Mouse (Mus musculus) right cerebral cortex, adult 18-20 months (tissue): ENCODE measurements around the gene Supt4a.

Experiments
- DNase-seq: peaks from one replicate; pipeline ENCODE4 v3.0.0; 2022; ENCODE audit warnings: mixed read lengths

The Supt4a gene

DNA sequence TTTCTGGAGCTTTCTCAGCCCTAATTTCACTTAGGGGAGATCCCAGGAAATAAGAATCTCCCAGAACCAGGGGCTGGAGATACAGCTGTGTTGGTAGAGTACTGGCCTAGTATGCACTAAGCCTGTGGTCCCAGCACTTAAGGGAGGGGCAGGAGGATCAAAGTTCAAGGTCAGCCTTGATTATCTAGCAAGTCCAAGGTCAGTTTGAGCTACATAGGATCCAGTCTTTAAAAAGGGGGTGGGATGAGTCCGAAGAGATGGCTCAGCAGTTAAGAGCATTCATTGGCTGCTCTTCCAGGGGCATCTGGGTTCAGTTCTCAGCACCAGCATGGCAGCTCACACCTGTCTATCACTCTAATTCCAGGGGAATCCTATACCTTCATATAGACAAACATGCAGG lies 15.0 kb downstream of the Supt4a start:
- DNase-seq, result no peak

GRCm38 (mm10) chr11:87753255-87753654 lies 15.9 kb downstream of the Supt4a start:
- no peak for DNase-seq

GRCm38 (mm10) chr11:87753891-87754501 lies 16.6 kb downstream of the Supt4a start:
- no peak for DNase-seq

DNA sequence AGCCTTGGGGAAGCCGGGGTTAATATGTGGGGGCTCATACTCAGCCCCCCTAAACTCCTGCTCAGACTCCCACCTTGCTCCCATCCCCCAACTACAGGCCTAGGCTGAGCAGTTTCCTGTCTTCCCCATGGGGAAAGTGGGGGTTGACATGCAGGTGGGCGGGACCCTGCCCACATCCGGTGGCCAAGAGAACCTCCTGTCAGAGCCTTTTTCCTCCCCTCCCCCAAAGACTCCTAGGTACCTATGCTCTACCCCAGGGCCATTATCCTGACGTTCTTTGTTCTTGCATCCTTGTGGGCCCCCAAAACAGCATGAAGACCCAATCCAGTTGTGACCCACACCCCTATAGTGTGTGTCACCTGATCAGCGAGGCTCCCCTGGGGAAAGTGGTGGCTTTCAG lies 17.3 kb downstream of the Supt4a start:
- no peak for DNase-seq

DNA sequence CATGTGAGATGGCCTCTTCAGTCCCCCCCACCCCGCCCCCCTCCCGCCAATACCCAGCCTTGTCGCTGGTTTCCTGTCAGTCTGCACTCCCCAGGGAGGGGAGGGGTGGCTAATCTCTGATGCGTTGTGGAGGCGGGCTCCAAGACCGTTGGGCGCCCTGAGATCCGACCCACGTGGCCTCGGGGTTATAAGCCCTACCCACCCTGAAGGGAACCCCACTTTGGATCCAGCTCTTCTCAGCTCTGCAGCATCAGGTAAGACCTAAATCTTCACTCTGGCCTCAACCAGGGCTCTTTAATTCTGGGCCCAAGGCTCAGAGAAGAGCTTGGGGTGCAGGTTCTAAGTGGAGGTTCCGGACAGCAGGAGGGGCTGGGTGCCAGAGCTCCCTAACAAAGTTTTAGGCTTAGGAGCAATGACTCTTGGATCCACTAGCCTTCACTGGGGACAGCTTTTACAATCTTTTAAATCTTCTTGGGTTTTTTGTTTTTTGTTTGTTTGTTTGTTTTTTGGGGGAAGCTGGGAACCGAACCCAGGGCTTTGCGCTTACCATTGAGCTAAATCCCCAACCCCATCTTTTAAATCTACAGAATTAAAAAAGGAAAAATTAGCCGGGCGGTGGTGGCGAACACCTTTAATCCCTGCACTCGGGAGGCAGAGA lies 18.1 kb downstream of the Supt4a start:
- no peak for DNase-seq

- DNase-seq, result no peak
Observed at GRCm38 (mm10) chr11:87756251-87756820, 19.0 kb downstream of the Supt4a start.

GRCm38 (mm10) chr11:87757001-87757954 lies 19.9 kb downstream of the Supt4a start:
- no peak for DNase-seq

DNA sequence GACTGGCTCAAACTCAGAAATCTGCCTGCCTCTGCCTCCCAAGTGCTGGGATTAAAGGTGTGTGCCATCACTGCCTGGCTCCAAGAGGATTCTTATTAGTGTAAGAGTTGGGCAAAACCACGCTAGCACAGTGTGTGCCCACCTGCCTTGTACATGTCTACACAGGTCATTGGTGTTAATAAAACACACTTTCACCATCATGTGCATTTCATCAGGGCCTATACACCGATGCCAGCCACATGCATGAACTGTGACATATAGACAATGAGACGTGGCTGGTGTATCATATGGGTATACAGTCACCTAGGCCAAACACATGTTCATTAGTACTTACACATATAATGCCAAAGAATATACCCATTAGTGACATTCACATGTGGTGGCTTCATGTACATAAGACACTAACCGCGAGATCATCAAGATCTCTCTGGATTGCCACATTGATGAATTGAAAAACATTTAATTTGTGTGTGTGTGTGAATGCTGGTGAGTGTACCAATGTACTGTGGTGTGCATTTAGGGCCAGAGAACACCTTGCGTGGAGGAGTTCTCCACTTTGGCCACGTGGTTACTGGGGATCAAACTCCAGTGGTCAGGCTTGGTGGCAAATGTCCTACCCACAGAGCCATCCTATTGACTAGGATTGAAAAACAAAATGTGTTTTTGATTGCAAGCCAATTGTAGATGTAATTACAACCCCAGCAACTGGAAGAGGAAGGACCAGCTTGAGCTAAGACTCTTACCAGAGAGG lies 21.0 kb downstream of the Supt4a start:
- no peak for DNase-seq

GRCm38 (mm10) chr11:87758957-87759608 lies 21.7 kb downstream of the Supt4a start:
- no peak for DNase-seq

- peak; percentile 64 for DNase-seq
Observed at GRCm38 (mm10) chr11:87759609-87760005, 22.3 kb downstream of the Supt4a start.

- peak; percentile 87 for DNase-seq
Observed at GRCm38 (mm10) chr11:87760301-87761081, 23.1 kb downstream of the Supt4a start, which contains the start of gene Tspoap1. TSS of gene Tspoap1 (plus strand) at chr11:87760541.

GRCm38 (mm10) chr11:87761181-87761721 lies 23.9 kb downstream of the Supt4a start:
- DNase-seq, result no peak

- peak; percentile 42 for DNase-seq
Observed at GRCm38 (mm10) chr11:87761806-87762701, 24.7 kb downstream of the Supt4a start.

DNA sequence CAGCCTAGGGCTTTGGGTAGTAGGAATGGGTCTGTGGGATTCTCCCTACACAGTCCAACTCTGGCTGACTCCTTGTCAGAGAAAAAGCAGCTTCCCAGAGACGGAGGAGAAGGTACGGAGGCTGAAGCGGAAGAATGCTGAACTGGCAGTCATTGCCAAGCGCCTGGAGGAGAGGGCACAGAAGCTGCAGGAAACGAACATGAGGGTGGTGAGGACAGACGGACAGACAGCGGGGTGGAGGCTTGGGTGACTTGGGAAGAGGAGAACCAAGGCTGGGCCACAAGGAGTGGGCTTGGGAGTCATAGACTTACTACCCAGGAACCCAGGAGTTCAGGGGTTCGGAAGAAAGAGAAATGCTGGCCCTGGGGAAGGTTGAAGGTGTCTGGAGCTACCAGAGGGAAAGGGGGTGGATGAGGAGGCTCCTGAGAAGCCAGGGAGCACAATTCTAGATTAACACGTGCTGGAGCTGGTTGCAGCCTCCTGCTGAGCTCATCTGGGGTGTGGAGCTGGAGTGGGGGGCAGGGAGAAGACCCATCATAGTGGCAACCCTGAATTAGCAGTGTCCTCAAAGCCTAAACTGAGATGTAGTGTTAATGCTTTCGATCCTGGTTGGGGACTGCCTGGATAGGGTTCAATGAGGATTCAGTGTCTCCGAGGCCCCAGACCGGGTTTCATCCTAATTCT lies 25.5 kb downstream of the Supt4a start:
- DNase-seq, result peak; percentile 46

- peak; percentile 92 for DNase-seq
Observed at GRCm38 (mm10) chr11:87763511-87763987, 26.2 kb downstream of the Supt4a start.

DNA sequence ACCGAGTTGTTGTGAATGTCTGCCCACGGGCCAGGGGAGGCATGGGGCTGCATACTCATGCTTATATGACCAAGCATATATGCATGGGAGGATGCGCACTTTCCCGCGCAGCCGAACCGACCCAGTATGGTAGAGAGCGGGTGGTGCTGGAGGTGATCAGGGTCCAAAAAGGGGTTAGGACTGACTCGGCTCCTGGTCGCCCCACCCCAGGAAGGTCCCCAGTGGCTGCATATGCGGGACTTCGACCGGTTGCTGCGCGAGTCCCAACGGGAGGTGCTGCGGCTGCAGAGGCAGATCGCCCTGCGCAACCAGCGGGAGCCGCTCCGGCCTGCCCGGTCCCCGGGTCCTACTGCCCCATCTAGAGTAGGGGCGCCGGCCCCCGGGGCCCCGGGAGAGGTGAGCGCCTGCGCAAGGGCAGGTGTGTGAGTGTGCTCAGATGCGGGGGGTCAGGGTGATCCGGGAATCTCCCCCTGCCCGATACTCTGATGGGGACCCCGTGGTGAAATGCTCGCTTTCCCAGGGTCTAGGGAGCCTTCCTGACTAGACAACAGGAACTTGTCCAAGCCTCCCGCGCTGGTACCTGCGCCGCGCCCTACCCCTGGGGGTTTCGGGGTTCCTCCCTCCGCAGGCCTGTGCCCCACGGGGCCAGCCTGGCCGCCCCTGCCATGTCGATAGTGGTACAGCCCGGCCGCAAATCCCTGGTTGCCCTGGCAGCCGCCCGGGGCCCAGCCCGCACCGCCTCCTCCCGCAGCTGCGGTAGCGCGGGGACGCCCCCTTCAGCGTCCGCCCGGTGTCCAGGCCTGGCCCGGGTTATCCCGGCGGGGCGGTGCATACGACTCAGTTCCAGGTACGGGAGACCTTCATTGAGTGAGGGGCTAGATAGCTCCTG lies 26.9 kb downstream of the Supt4a start:
- DNase-seq, result peak; percentile 61

DNA sequence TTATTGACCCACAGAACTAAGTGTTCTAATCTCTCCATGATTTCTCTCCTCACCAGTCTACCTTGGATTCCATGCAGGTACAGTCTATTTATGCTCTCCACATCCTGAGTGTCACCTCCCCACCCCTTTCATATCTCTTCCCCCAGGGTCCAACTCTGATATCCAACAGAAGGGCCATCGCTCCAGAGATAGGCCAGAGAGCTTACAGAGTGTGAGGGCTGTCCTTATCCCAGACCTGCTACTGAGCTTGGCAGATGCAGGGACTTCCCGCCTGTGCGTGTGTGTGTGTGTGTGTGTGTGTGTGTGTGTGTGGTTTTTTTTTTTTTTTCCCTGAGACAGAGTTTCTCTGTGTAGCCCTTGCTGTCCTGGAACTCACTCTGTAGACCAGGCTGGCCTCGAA lies 31.4 kb downstream of the Supt4a start:
- DNase-seq, result no peak

- DNase-seq, result peak; percentile 63
Observed at GRCm38 (mm10) chr11:87770989-87771388, 33.6 kb downstream of the Supt4a start.
